Mouse (Mus musculus): ENCODE measurements at regions not wholly inside any gene's neighbourhood (a gene's known extent, or its start where the extent isn't known, plus 50 kb on each side); places are given as distances from the start of the nearest gene placed in this dataset.

GRCm38 (mm10) chr13:110814066-110814465 lies 419.2 kb downstream of the Plk2 start:
- 89% methylated on average over 1 of the region's 1 CpGs for WGBS
- no peak for ATAC-seq (ENCODE audit: low FRiP score, low TSS enrichment)
- Histone ChIP-seq H3K4me2 (replicated peaks; ENCODE audit: low read depth, low read length) (no peak overlapping the region), H3K4me3 (ENCODE audit: low read length) (no peak overlapping the region), H3K36me3 (ENCODE audit: control insufficient read depth, insufficient read depth, low read length) (no peaks in the 10 kb centered on the region), H3K9me3 (ENCODE audit: control insufficient read depth, low read length) (no peaks in the 10 kb centered on the region), H3K27ac (ENCODE audit: low read depth, low read length) (no peak overlapping the region), H3K4me1 (ENCODE audit: control insufficient read depth, insufficient read depth, low read length) (no peaks in the 10 kb centered on the region), H3K27me3 (ENCODE audit: control insufficient read depth, insufficient read depth, low read length) (no peaks in the 10 kb centered on the region), H3K9ac (ENCODE audit: low read depth, low read length) (no peak overlapping the region)

DNA sequence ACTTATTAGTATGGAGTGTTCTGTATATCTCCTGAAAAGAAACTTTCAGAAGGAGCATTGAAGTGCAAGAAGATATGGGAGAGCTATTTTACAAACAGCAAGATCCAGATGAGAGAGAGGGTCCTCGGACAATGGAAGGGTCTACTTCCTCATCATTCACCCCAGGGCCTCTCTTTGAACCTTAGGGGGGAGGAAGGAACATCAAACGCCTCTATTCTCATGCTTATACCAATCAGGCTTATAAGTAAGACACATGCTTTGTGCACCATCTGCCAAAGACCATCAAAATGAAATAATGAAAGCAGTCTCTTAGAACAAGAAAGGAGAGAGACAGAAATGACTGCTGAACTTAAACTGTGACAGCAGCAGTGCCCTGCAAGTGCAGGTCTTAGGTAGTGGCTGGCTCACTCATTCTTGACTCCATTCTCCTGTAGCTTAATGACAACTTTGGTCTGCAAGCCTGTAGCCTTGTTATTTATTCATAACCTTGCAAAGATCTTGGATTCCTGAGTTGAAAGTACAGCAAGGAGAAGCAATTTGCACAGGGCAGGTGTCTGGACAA lies 424.5 kb downstream of the Plk2 start:
- Histone ChIP-seq H3K36me3 (ENCODE audit: control insufficient read depth, insufficient read depth, low read length) (no peaks in the 10 kb centered on the region), H3K27me3 (ENCODE audit: control insufficient read depth, insufficient read depth, low read length) (no peaks in the 10 kb centered on the region), H3K9ac (ENCODE audit: low read depth, low read length) (no peak overlapping the region), H3K4me3 (ENCODE audit: low read length) (no peak overlapping the region), H3K4me2 (replicated peaks; ENCODE audit: low read depth, low read length) (no peak overlapping the region), H3K27ac (ENCODE audit: low read depth, low read length) (no peak overlapping the region), H3K4me1 (ENCODE audit: control insufficient read depth, insufficient read depth, low read length) (no peaks in the 10 kb centered on the region), H3K9me3 (ENCODE audit: control insufficient read depth, low read length) (no peaks in the 10 kb centered on the region)
- ATAC-seq (ENCODE audit: low FRiP score, low TSS enrichment): no peak
- WGBS: 45% methylated on average over 2 of the region's 2 CpGs

GRCm38 (mm10) chr13:110824878-110825277 lies 429.9 kb upstream of the Actbl2 start:
- Histone ChIP-seq H3K4me1 (ENCODE audit: control insufficient read depth, insufficient read depth, low read length) (no peaks in the 10 kb centered on the region), H3K27ac (ENCODE audit: low read depth, low read length) (no peak overlapping the region), H3K9ac (ENCODE audit: low read depth, low read length) (no peak overlapping the region), H3K4me2 (replicated peaks; ENCODE audit: low read depth, low read length) (no peak overlapping the region), H3K4me3 (ENCODE audit: low read length) (no peak overlapping the region), H3K36me3 (ENCODE audit: control insufficient read depth, insufficient read depth, low read length) (no peaks in the 10 kb centered on the region), H3K9me3 (ENCODE audit: control insufficient read depth, low read length) (no peaks in the 10 kb centered on the region), H3K27me3 (ENCODE audit: control insufficient read depth, insufficient read depth, low read length) (no peaks in the 10 kb centered on the region)
- WGBS: 89% methylated on average over 9 of the region's 9 CpGs
- no peak for ATAC-seq (ENCODE audit: low FRiP score, low TSS enrichment)

GRCm38 (mm10) chr13:110832442-110832841 lies 422.4 kb upstream of the Actbl2 start:
- no peaks in the 10 kb centered on the region for H3K36me3 ChIP-seq (ENCODE audit: control insufficient read depth, insufficient read depth, low read length)
- H3K27me3 ChIP-seq (ENCODE audit: control insufficient read depth, insufficient read depth, low read length): no peaks in the 10 kb centered on the region
- H3K9ac ChIP-seq (ENCODE audit: low read depth, low read length): no peak overlapping the region
- 85% methylated on average over 5 of the region's 5 CpGs for WGBS
- no peaks in the 10 kb centered on the region for H3K4me1 ChIP-seq (ENCODE audit: control insufficient read depth, insufficient read depth, low read length)
- no peak overlapping the region for H3K4me2 ChIP-seq (replicated peaks; ENCODE audit: low read depth, low read length)
- ATAC-seq (ENCODE audit: low FRiP score, low TSS enrichment): no peak
- no peaks in the 10 kb centered on the region for H3K9me3 ChIP-seq (ENCODE audit: control insufficient read depth, low read length)
- no peak overlapping the region for H3K27ac ChIP-seq (ENCODE audit: low read depth, low read length)
- no peak overlapping the region for H3K4me3 ChIP-seq (ENCODE audit: low read length)

GRCm38 (mm10) chr13:110836936-110837335 lies 417.9 kb upstream of the Actbl2 start:
- Histone ChIP-seq H3K36me3 (ENCODE audit: control insufficient read depth, insufficient read depth, low read length) (no peaks in the 10 kb centered on the region), H3K9me3 (ENCODE audit: control insufficient read depth, low read length) (no peaks in the 10 kb centered on the region), H3K4me1 (ENCODE audit: control insufficient read depth, insufficient read depth, low read length) (no peaks in the 10 kb centered on the region), H3K27me3 (ENCODE audit: control insufficient read depth, insufficient read depth, low read length) (no peaks in the 10 kb centered on the region), H3K4me2 (replicated peaks; ENCODE audit: low read depth, low read length) (no peak overlapping the region), H3K27ac (ENCODE audit: low read depth, low read length) (no peak overlapping the region), H3K9ac (ENCODE audit: low read depth, low read length) (no peak overlapping the region), H3K4me3 (ENCODE audit: low read length) (no peak overlapping the region)
- ATAC-seq (ENCODE audit: low FRiP score, low TSS enrichment): no peak
- 36% methylated on average over 7 of the region's 7 CpGs for WGBS

GRCm38 (mm10) chr13:110841949-110842348 lies 412.9 kb upstream of the Actbl2 start:
- no peak overlapping the region for H3K9ac ChIP-seq (ENCODE audit: low read depth, low read length)
- H3K4me2 ChIP-seq (replicated peaks; ENCODE audit: low read depth, low read length): no peak overlapping the region
- H3K27me3 ChIP-seq (ENCODE audit: control insufficient read depth, insufficient read depth, low read length): no peaks in the 10 kb centered on the region
- no peak overlapping the region for H3K27ac ChIP-seq (ENCODE audit: low read depth, low read length)
- H3K4me1 ChIP-seq (ENCODE audit: control insufficient read depth, insufficient read depth, low read length): no peaks in the 10 kb centered on the region
- WGBS: 95% methylated on average over 7 of the region's 7 CpGs
- no peaks in the 10 kb centered on the region for H3K36me3 ChIP-seq (ENCODE audit: control insufficient read depth, insufficient read depth, low read length)
- ATAC-seq (ENCODE audit: low FRiP score, low TSS enrichment): no peak
- H3K4me3 ChIP-seq (ENCODE audit: low read length): no peak overlapping the region
- H3K9me3 ChIP-seq (ENCODE audit: control insufficient read depth, low read length): no peaks in the 10 kb centered on the region

GRCm38 (mm10) chr13:110845695-110846094 lies 409.1 kb upstream of the Actbl2 start:
- Histone ChIP-seq H3K4me1 (ENCODE audit: control insufficient read depth, insufficient read depth, low read length) (no peaks in the 10 kb centered on the region), H3K9ac (ENCODE audit: low read depth, low read length) (no peak overlapping the region), H3K4me2 (replicated peaks; ENCODE audit: low read depth, low read length) (no peak overlapping the region), H3K27me3 (ENCODE audit: control insufficient read depth, insufficient read depth, low read length) (no peaks in the 10 kb centered on the region), H3K9me3 (ENCODE audit: control insufficient read depth, low read length) (no peaks in the 10 kb centered on the region), H3K36me3 (ENCODE audit: control insufficient read depth, insufficient read depth, low read length) (no peaks in the 10 kb centered on the region), H3K4me3 (ENCODE audit: low read length) (no peak overlapping the region), H3K27ac (ENCODE audit: low read depth, low read length) (no peak overlapping the region)
- WGBS: 88% methylated on average over 2 of the region's 2 CpGs
- ATAC-seq (ENCODE audit: low FRiP score, low TSS enrichment): no peak

DNA sequence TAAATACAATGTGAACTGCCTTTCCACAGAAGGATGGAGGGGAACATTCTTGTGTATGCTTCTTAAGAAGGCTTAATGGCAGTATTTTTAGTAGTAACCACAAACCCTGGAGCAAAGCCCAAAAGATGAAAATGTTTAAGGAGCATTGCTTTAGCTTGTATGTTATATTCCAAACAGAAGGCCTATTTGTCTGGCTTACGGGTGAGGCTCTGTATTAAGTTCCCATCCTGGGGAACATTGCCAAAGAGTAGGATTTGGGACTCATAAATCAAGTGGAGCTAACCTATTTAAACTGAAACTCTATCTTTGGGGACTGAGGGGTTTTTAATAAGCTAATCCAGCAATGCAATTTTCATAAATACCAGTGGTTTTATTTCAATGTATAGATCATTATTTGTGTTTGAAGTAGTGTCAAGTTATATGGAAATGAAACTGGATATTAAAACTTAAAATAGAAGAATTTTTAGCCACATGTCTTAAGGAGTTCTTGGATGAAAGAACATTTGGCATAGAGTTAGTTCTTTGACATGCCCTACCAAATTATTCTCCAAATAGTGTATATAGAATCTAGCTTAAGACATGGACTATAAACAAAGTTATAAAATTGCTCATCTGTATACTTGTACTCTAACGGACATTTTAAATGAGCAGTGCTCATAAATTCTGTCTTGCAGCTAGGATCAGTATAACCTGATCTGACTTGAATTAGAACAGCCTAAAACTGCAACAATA lies 401.7 kb upstream of the Actbl2 start:
- no peaks in the 10 kb centered on the region for H3K9me3 ChIP-seq (ENCODE audit: control insufficient read depth, low read length)
- H3K4me2 ChIP-seq (replicated peaks; ENCODE audit: low read depth, low read length): no peak overlapping the region
- H3K4me3 ChIP-seq (ENCODE audit: low read length): no peak overlapping the region
- H3K36me3 ChIP-seq (ENCODE audit: control insufficient read depth, insufficient read depth, low read length): no peaks in the 10 kb centered on the region
- no peak overlapping the region for H3K27ac ChIP-seq (ENCODE audit: low read depth, low read length)
- H3K9ac ChIP-seq (ENCODE audit: low read depth, low read length): no peak overlapping the region
- WGBS: 25% methylated on average over 2 of the region's 2 CpGs
- ATAC-seq (ENCODE audit: low FRiP score, low TSS enrichment): 0 out of 2 replicates have a peak, but pooled peaks have one; percentile 39
- H3K27me3 ChIP-seq (ENCODE audit: control insufficient read depth, insufficient read depth, low read length): no peaks in the 10 kb centered on the region
- 0 out of 2 replicates have a peak, but pooled peaks cover 3% of the 10 kb centered on the region for H3K4me1 ChIP-seq (ENCODE audit: control insufficient read depth, insufficient read depth, low read length)

- Histone ChIP-seq H3K9ac (ENCODE audit: low read depth, low read length) (no peak overlapping the region), H3K36me3 (ENCODE audit: control insufficient read depth, insufficient read depth, low read length) (no peaks in the 10 kb centered on the region), H3K9me3 (ENCODE audit: control insufficient read depth, low read length) (no peaks in the 10 kb centered on the region), H3K4me2 (replicated peaks; ENCODE audit: low read depth, low read length) (no peak overlapping the region), H3K4me1 (ENCODE audit: control insufficient read depth, insufficient read depth, low read length) (0 out of 2 replicates have a peak, but pooled peaks cover 3% of the 10 kb centered on the region), H3K27me3 (ENCODE audit: control insufficient read depth, insufficient read depth, low read length) (no peaks in the 10 kb centered on the region), H3K4me3 (ENCODE audit: low read length) (no peak overlapping the region), H3K27ac (ENCODE audit: low read depth, low read length) (no peak overlapping the region)
- no peak for ATAC-seq (ENCODE audit: low FRiP score, low TSS enrichment)
- 55% methylated on average over 1 of the region's 1 CpGs for WGBS
These were observed 400.6 kb upstream of the Actbl2 start for GRCm38 (mm10) chr13:110854213-110854612.

Measured in kidney, embryonic 14.5 days (tissue).